ENCODE assay signal across 1 mouse cellular context in the genomic region with DNA sequence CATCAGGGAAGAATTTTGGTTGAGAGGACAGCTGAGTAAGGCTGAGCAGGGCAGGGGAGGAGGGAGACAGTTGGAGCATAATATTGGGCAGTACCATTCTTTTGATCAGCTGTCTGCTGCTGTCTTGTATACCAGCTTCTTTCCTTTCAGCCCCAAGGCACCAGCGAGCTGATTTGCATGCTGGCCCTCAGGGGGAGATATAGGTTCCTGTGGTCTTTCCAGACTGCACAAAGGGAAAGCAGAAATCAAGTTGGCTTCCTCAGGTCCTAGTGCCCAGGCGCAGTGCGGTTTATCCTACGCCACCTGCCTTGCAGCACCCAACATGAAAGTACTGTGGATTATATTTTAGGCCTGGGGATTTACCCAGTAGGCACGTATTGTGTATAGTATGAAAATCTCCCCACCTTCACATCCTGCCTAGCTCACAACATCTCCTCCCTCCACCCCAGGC.
TF ChIP-seq lines count a peak whose summit lies in the region.

No protein-coding gene starts in this region.

TF ChIP-seq in CH12.LX, 34 proteins besides CTCF, POLR2A, EP300 and RAD21 (continued from another document):
- TF ChIP-seq MXI1 (IDR thresholded peaks at IDR 0.05; ENCODE audit: low read depth, low read length) (peak; percentile 79; the same call in 1 of the 2 replicates), TBP (conservative IDR thresholded peaks at IDR 0.05; ENCODE audit: low read depth, low read length) (peak; percentile 82), ZKSCAN1 (IDR thresholded peaks at IDR 0.05; ENCODE audit: borderline replicate concordance, low read depth, low read length) (peak; percentile 53; the same call in 1 of the 2 replicates), ETS1 (conservative IDR thresholded peaks at IDR 0.05; ENCODE audit: low read depth, low read length) (peak; percentile 99), MAZ (IDR thresholded peaks at IDR 0.05; ENCODE audit: low read depth, low read length) (peak; percentile 99), SIN3A (IDR thresholded peaks at IDR 0.05; ENCODE audit: low read length) (peak; percentile 99), SMC3 (IDR thresholded peaks at IDR 0.05; ENCODE audit: low read depth, low read length) (peak; percentile 75), MAX (IDR thresholded peaks at IDR 0.05; ENCODE audit: low read length) (peak; percentile 95), USF1 (IDR thresholded peaks at IDR 0.05; ENCODE audit: low read depth, low read length) (no peak), NELFE (IDR thresholded peaks at IDR 0.05; ENCODE audit: low read depth, low read length) (0 out of 2 replicates have a peak, but pooled peaks have one; percentile 57), CHD1 (IDR thresholded peaks at IDR 0.05; ENCODE audit: low read depth, low read length) (peak; percentile 90; the same call in 1 of the 2 replicates), ZMIZ1 (IDR thresholded peaks at IDR 0.05; ENCODE audit: low read depth, low read length) (peak; percentile 85; the same call in 1 of the 2 replicates), UBTF (IDR thresholded peaks at IDR 0.05; ENCODE audit: low read depth, low read length) (no peak), POLR2AphosphoS2 (IDR thresholded peaks at IDR 0.05; ENCODE audit: low read depth, low read length) (peak; percentile 63; the same call in 1 of the 2 replicates), MEF2A (IDR thresholded peaks at IDR 0.05; ENCODE audit: borderline replicate concordance, low read depth, low read length) (peak; percentile 100), RCOR1 (conservative IDR thresholded peaks at IDR 0.05; ENCODE audit: low read depth, low read length) (peak; percentile 100), MAFK (IDR thresholded peaks at IDR 0.05; ENCODE audit: insufficient replicate concordance, low read length) (peak; percentile 96), E2F4 (IDR thresholded peaks at IDR 0.05; ENCODE audit: insufficient replicate concordance, low read depth, low read length) (peak; percentile 80; the same call in 1 of the 2 replicates), GABPA (IDR thresholded peaks at IDR 0.05; ENCODE audit: insufficient replicate concordance, low read depth, low read length) (no peak), PAX5 (IDR thresholded peaks at IDR 0.05; ENCODE audit: low read length) (no peak), ZC3H11A (IDR thresholded peaks at IDR 0.05; ENCODE audit: low read depth, low read length) (no peak), JUND (conservative IDR thresholded peaks at IDR 0.05; ENCODE audit: low read depth, low read length) (peak; percentile 85), TCF12 (IDR thresholded peaks at IDR 0.05; ENCODE audit: low read depth, low read length) (peak; percentile 100), NRF1 (IDR thresholded peaks at IDR 0.05; ENCODE audit: low read depth, low read length) (peak; percentile 74), IRF4 (IDR thresholded peaks at IDR 0.05; ENCODE audit: low read depth, low read length) (peak; percentile 98), BHLHE40 (IDR thresholded peaks at IDR 0.05; ENCODE audit: low read depth, low read length) (peak; percentile 98), KAT2A (IDR thresholded peaks at IDR 0.05; ENCODE audit: insufficient replicate concordance, low read length) (peak; percentile 89), USF2 (conservative IDR thresholded peaks at IDR 0.05; ENCODE audit: low read depth, low read length) (no peak), HCFC1 (IDR thresholded peaks at IDR 0.05; ENCODE audit: low read depth, low read length) (peak; percentile 71), ELF1 (IDR thresholded peaks at IDR 0.05; ENCODE audit: low read depth, low read length) (peak; percentile 74)
